Mouse (Mus musculus) liver, postnatal 0 days (tissue): ENCODE results near the gene Rbbp8nl.

Source experiments
- CTCF ChIP-seq: sonication (generic); IDR thresholded peaks from 2 replicates; pipeline ENCODE4 v1.5.1; 2016; ENCODE audit warnings: antibody characterized with exemption, low read depth
- EP300 ChIP-seq: IDR thresholded peaks from 2 replicates; pipeline ENCODE4 v1.6.1; 2016; ENCODE audit warnings: antibody characterized with exemption, low read depth, mild to moderate bottlenecking

DNA sequence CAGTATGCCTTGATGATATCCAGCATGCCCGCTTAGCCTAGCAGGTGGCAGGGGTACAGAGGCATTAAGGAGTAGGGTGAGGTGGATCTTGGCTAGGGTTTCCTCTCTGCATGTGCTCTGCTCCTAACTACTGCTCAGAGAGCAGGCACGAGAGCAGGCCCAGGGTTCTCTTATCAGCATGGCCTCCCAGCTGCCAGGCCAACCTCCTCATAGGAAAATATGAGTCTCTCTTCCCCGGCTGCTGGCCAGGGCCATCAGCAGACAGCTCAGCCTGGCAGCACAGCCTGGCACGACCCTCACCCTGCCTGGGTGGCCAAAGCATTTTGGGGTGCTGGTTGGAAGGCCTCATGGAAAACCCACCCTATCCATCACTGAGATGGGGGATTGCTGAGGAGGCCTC, 21.5 kb upstream of the Rbbp8nl start:
- TF ChIP-seq CTCF (no peak), EP300 (no peak)
